Mouse (Mus musculus) stomach, embryonic 16.5 days (tissue): ENCODE data around the gene Bace2. TPM values are rescaled to one million over a fixed set of nuclear protein-coding genes. Genes with fewer than 3 reads are reported as not detected.

ENCODE experiments used
- ATAC-seq: fragments of 200-750 bp; cut with Nextera tagmentation; 2 replicates; pipeline ENCODE4 v1.8.0; 2017; ENCODE audit warnings: moderate number of reproducible peaks, moderate TSS enrichment; ENCODE audit not compliant: insufficient read depth, low FRiP score
- H3K27ac ChIP-seq: fragments of 300-500 bp; sonication (generic); 2 replicates; pipeline ENCODE4 v1.5.1; 2014; ENCODE audit warnings: low read length
- H3K27me3 ChIP-seq: fragments of 300-500 bp; sonication (generic); 2 replicates; pipeline ENCODE4 v1.6.1; 2014; ENCODE audit warnings: low read length, control low read depth, mixed read lengths; ENCODE audit not compliant: control insufficient read depth, insufficient read depth
- H3K36me3 ChIP-seq: fragments of 300-500 bp; sonication (generic); 2 replicates; pipeline ENCODE4 v1.6.1; 2014; ENCODE audit warnings: low read length; ENCODE audit not compliant: control insufficient read depth, insufficient read depth
- H3K4me1 ChIP-seq: fragments of 300-500 bp; sonication (generic); 2 replicates; pipeline ENCODE4 v1.6.1; 2014; ENCODE audit warnings: low read length, control low read depth, mixed read lengths; ENCODE audit not compliant: control insufficient read depth, insufficient read depth
- H3K4me2 ChIP-seq: fragments of 300-500 bp; sonication (generic); 2 replicates; pipeline ENCODE4 v1.6.1; 2014; ENCODE audit warnings: low read depth, low read length, mixed read lengths
- H3K4me3 ChIP-seq: fragments of 300-500 bp; sonication (generic); replicated peaks from 2 replicates; pipeline ENCODE4 v1.5.1; 2014; ENCODE audit warnings: mild to moderate bottlenecking, low read length
- H3K9ac ChIP-seq: fragments of 300-500 bp; sonication (generic); 2 replicates; pipeline ENCODE4 v1.6.1; 2014; ENCODE audit warnings: low read length
- H3K9me3 ChIP-seq: fragments of 300-500 bp; sonication (generic); replicated peaks from 2 replicates; pipeline ENCODE4 v1.6.1; 2016; ENCODE audit warnings: low read length, control low read depth; ENCODE audit not compliant: control insufficient read depth
- WGBS: fragments of 180-500 bp; shearing (Covaris S2); extraction: QIAGEN DNeasy Blood & Tissue Kit; methylation state at CpG from one replicate; pipeline ENCODE4 v1.1.7; 2014; 5-methylcytosine and 5-hydroxymethylcytosine counted together
- polyA plus RNA-seq: library from polyadenylated mRNA; unstranded; fragments of >200 nt; fragmentation: Nextera tagmentation; extraction: Ambion mirVana; gene quantifications from 2 replicates; pipeline ENCODE4 v1.2.1, GENCODE M21; 2015

Bace2 gene
- polyA plus RNA-seq, 1 experiment from 2014 or later, result 116 TPM

GRCm38 (mm10) chr16:97396436-97396835, 39.9 kb downstream of the Bace2 start:
- 0 out of 2 replicates have a peak overlapping the region, but pooled peaks have one; percentile 4 for H3K27ac ChIP-seq
- 90% methylated on average over 4 of the region's 4 CpGs for WGBS
- H3K4me1 ChIP-seq, result no peaks in the 10 kb centered on the region
- no peak overlapping the region for H3K9ac ChIP-seq
- no peak for ATAC-seq
- H3K4me2 ChIP-seq, result no peak overlapping the region
- H3K9me3 ChIP-seq, result no peaks in the 10 kb centered on the region
- no peaks in the 10 kb centered on the region for H3K36me3 ChIP-seq
- no peak overlapping the region for H3K4me3 ChIP-seq
- H3K27me3 ChIP-seq, result no peaks in the 10 kb centered on the region

GRCm38 (mm10) chr16:97397945-97398531, 41.5 kb downstream of the Bace2 start:
- peak; percentile 59 for ATAC-seq
- Histone ChIP-seq H3K9ac (no peak overlapping the region), H3K4me2 (no peak overlapping the region), H3K9me3 (no peaks in the 10 kb centered on the region), H3K27me3 (no peaks in the 10 kb centered on the region), H3K4me1 (peaks cover 10% of the 10 kb centered on the region; the same call in 1 of the 2 replicates), H3K27ac (peak overlapping the region; percentile 39), H3K4me3 (no peak overlapping the region), H3K36me3 (no peaks in the 10 kb centered on the region)
- WGBS, result 59% methylated on average over 2 of the region's 2 CpGs

GRCm38 (mm10) chr16:97399991-97400390, 43.4 kb downstream of the Bace2 start:
- H3K27me3 ChIP-seq, result no peaks in the 10 kb centered on the region
- no peak overlapping the region for H3K4me3 ChIP-seq
- peak; percentile 15; the same call in 1 of the 2 replicates for ATAC-seq
- no peaks in the 10 kb centered on the region for H3K9me3 ChIP-seq
- peak overlapping the region; percentile 86 for H3K27ac ChIP-seq
- H3K4me1 ChIP-seq, result peaks cover 11% of the 10 kb centered on the region; the same call in 1 of the 2 replicates
- WGBS, result 79% methylated on average over 4 of the region's 4 CpGs
- H3K9ac ChIP-seq, result no peak overlapping the region
- H3K36me3 ChIP-seq, result no peaks in the 10 kb centered on the region
- H3K4me2 ChIP-seq, result no peak overlapping the region

GRCm38 (mm10) chr16:97401741-97402140, 45.2 kb downstream of the Bace2 start:
- Histone ChIP-seq H3K9ac (no peak overlapping the region), H3K27ac (peak overlapping the region; percentile 86), H3K4me2 (no peak overlapping the region), H3K36me3 (no peaks in the 10 kb centered on the region), H3K27me3 (no peaks in the 10 kb centered on the region), H3K4me3 (no peak overlapping the region), H3K4me1 (peaks cover 11% of the 10 kb centered on the region; the same call in 1 of the 2 replicates), H3K9me3 (no peaks in the 10 kb centered on the region)
- peak; percentile 35; the same call in 1 of the 2 replicates for ATAC-seq

- Histone ChIP-seq H3K4me3 (no peak overlapping the region), H3K9ac (no peak overlapping the region), H3K4me2 (no peak overlapping the region), H3K27me3 (no peaks in the 10 kb centered on the region), H3K4me1 (peaks cover 11% of the 10 kb centered on the region; the same call in 1 of the 2 replicates), H3K36me3 (no peaks in the 10 kb centered on the region), H3K9me3 (no peaks in the 10 kb centered on the region), H3K27ac (peak overlapping the region; percentile 86)
- peak; percentile 75; the same call in 1 of the 2 replicates for ATAC-seq
- 53% methylated on average over 4 of the region's 4 CpGs for WGBS
Observed at GRCm38 (mm10) chr16:97402213-97402785, 45.8 kb downstream of the Bace2 start.

GRCm38 (mm10) chr16:97405476-97406012, 49.0 kb downstream of the Bace2 start:
- H3K36me3 ChIP-seq, result no peaks in the 10 kb centered on the region
- WGBS, result 88% methylated on average over 5 of the region's 5 CpGs
- no peak for ATAC-seq
- no peak overlapping the region for H3K27ac ChIP-seq
- H3K9ac ChIP-seq, result no peak overlapping the region
- H3K9me3 ChIP-seq, result no peaks in the 10 kb centered on the region
- peaks cover 11% of the 10 kb centered on the region; the same call in 1 of the 2 replicates for H3K4me1 ChIP-seq
- no peak overlapping the region for H3K4me2 ChIP-seq
- H3K27me3 ChIP-seq, result no peaks in the 10 kb centered on the region
- H3K4me3 ChIP-seq, result no peak overlapping the region

- Histone ChIP-seq H3K27ac (no peak overlapping the region), H3K4me3 (no peak overlapping the region), H3K27me3 (no peaks in the 10 kb centered on the region), H3K9ac (no peak overlapping the region), H3K36me3 (no peaks in the 10 kb centered on the region), H3K9me3 (no peaks in the 10 kb centered on the region), H3K4me2 (no peak overlapping the region), H3K4me1 (no peaks in the 10 kb centered on the region)
- ATAC-seq, result peak; percentile 82; the same call in 1 of the 2 replicates
- 4% methylated on average over 4 of the region's 4 CpGs for WGBS
Observed at GRCm38 (mm10) chr16:97417896-97418542, 61.5 kb downstream of the Bace2 start.

GRCm38 (mm10) chr16:97418749-97419453, 62.4 kb downstream of the Bace2 start:
- H3K9me3 ChIP-seq, result no peaks in the 10 kb centered on the region
- 83% methylated on average over 6 of the region's 6 CpGs for WGBS
- H3K9ac ChIP-seq, result no peak overlapping the region
- no peaks in the 10 kb centered on the region for H3K27me3 ChIP-seq
- H3K4me1 ChIP-seq, result no peaks in the 10 kb centered on the region
- H3K36me3 ChIP-seq, result no peaks in the 10 kb centered on the region
- no peak overlapping the region for H3K4me3 ChIP-seq
- H3K4me2 ChIP-seq, result no peak overlapping the region
- H3K27ac ChIP-seq, result no peak overlapping the region
- no peak for ATAC-seq
